In the genomic region with DNA sequence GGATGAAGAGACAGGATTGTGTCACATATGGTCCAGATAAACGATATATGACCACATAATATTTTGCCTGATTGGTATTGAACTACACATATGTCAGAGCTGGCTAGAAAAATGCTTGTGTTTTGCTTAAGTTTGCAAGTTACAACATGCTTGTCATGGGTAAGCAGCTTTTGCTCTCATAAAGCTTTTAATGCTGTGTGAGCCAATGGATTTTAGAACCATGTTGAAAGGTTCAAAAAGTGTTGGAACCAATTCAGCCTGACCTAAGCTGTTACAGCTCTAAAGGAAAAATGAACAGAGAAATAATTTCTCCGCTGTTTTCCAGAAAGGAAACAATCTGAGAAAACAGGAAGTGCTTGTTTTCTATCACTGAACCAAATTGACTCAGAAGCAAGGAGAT, we compare ENCODE assay signal across 25 mouse cellular contexts.
A peak's percentile ranks its signal among the peaks of the same experiment; 100 is the strongest.
DNase-seq lines count a peak whose midpoint lies in the region; ATAC-seq and TF ChIP-seq lines count a peak whose summit lies in the region.
"Had no signal": no experiment of that assay in that cellular context is flagged by ENCODE, and none has a peak within 500 bp of the region (broad histone marks: within the 10 kb centered on the region; RNA-seq: fewer than 3 reads in every experiment).

No protein-coding gene starts in this region.

- H3K9ac ChIP-seq in heart, embryonic 11.5 days (ENCODE audit: low read depth, low read length): no peak overlapping the region
- no peak overlapping the region for H3K9ac ChIP-seq in kidney, postnatal 0 days (ENCODE audit: low read depth, low read length)
- H3K9ac ChIP-seq in kidney, embryonic 14.5 days (ENCODE audit: low read depth, low read length): no peak overlapping the region
- H3K9ac ChIP-seq: embryonic facial prominence, embryonic 13.5 days; forebrain, postnatal 0 days; heart, embryonic 15.5 days; hindbrain, embryonic 15.5 days; limb, embryonic 15.5 days; liver, embryonic 14.5 days; neural tube, embryonic 13.5 days; stomach, embryonic 15.5 days had no signal

- H3K4me3 ChIP-seq in heart, embryonic 11.5 days (ENCODE audit: low read depth, low read length): no peak overlapping the region
- no peak overlapping the region for H3K4me3 ChIP-seq in kidney, postnatal 0 days (replicated peaks; ENCODE audit: low read depth, low read length)
- H3K4me3 ChIP-seq in kidney, embryonic 14.5 days (ENCODE audit: low read length): no peak overlapping the region
- H3K4me3 ChIP-seq: embryonic facial prominence, embryonic 13.5 days; heart, embryonic 15.5 days; hindbrain, embryonic 15.5 days; limb, embryonic 15.5 days; midbrain, embryonic 10.5 days; myocyte; neural tube, embryonic 13.5 days; stomach, embryonic 15.5 days had no signal

- no peak for TF ChIP-seq CTCF in kidney, postnatal 0 days (IDR thresholded peaks at IDR 0.05; ENCODE audit: low read depth)
- no peak for TF ChIP-seq CTCF in brain, embryonic 14.5 days (IDR thresholded peaks at IDR 0.05; ENCODE audit: borderline replicate concordance, extremely low read depth, insufficient read depth, insufficient read length)

- no peak overlapping the region for H3K27ac ChIP-seq in heart, embryonic 11.5 days (ENCODE audit: low read depth, low read length)
- no peak overlapping the region for H3K27ac ChIP-seq in kidney, postnatal 0 days
- H3K27ac ChIP-seq in kidney, embryonic 14.5 days (ENCODE audit: low read depth, low read length): no peak overlapping the region
- H3K27ac ChIP-seq: embryonic facial prominence, embryonic 13.5 days; heart, embryonic 15.5 days; hindbrain, embryonic 15.5 days; limb, embryonic 15.5 days; liver, embryonic 14.5 days; midbrain, embryonic 10.5 days; neural tube, embryonic 13.5 days; stomach, embryonic 15.5 days had no signal

- no peak overlapping the region for H3K4me2 ChIP-seq in heart, embryonic 11.5 days
- H3K4me2 ChIP-seq in kidney, postnatal 0 days (ENCODE audit: low read length): no peak overlapping the region
- no peak overlapping the region for H3K4me2 ChIP-seq in kidney, embryonic 14.5 days (replicated peaks; ENCODE audit: low read depth, low read length)
- H3K4me2 ChIP-seq: embryonic facial prominence, embryonic 13.5 days; heart, embryonic 15.5 days; hindbrain, embryonic 15.5 days; limb, embryonic 15.5 days; neural tube, embryonic 13.5 days; stomach, embryonic 15.5 days had no signal

- WGBS in heart, embryonic 11.5 days (ENCODE audit: insufficient replicate concordance): 73% methylated on average over 2 of the region's 2 CpGs
- 61% methylated on average over 2 of the region's 2 CpGs for WGBS in kidney, postnatal 0 days
- WGBS in kidney, embryonic 14.5 days: 78% methylated on average over 2 of the region's 2 CpGs

- peak; percentile 14 to 15 for DNase-seq in heart, adult 18-20 months
- peak; percentile 27 for DNase-seq in kidney, postnatal 0 days (ENCODE audit: low spot score)
- DNase-seq in NIH3T3 (ENCODE audit: low read depth): peak; percentile 15
- peak; percentile 18 for DNase-seq in brain, embryonic 14.5 days (ENCODE audit: low read depth)
- no peak for DNase-seq in layer of hippocampus, postnatal 25 days (ENCODE audit: extremely low spot score in 1 of 2, low spot score in 1 of 2)
- DNase-seq: adrenal gland, adult 8-10 months; cerebellum, adult 2 months; cerebellum, postnatal 25 days; forebrain, postnatal 0 days; lung, postnatal 10 days; right cerebral cortex, adult 18-20 months; right cerebral cortex, postnatal 4 days; thymus, postnatal 25 days had no signal

- ATAC-seq in heart, embryonic 11.5 days (replicated peaks; ENCODE audit: insufficient number of reproducible peaks, low FRiP score, low TSS enrichment): no peak
- ATAC-seq in kidney, postnatal 0 days (replicated peaks; ENCODE audit: low FRiP score, low read depth): no peak
- ATAC-seq in kidney, embryonic 14.5 days (ENCODE audit: low FRiP score, low TSS enrichment): no peak
- ATAC-seq: forebrain, postnatal 0 days; midbrain, embryonic 16.5 days had no signal

- no peaks in the 10 kb centered on the region for H3K9me3 ChIP-seq in heart, embryonic 11.5 days (replicated peaks; ENCODE audit: control insufficient read depth, low read length)
- H3K9me3 ChIP-seq in kidney, postnatal 0 days (replicated peaks; ENCODE audit: low read length): no peaks in the 10 kb centered on the region
- no peaks in the 10 kb centered on the region for H3K9me3 ChIP-seq in kidney, embryonic 14.5 days (ENCODE audit: control insufficient read depth, low read length)
- H3K9me3 ChIP-seq: embryonic facial prominence, embryonic 13.5 days; heart, embryonic 15.5 days; hindbrain, embryonic 15.5 days; limb, embryonic 15.5 days; midbrain, embryonic 10.5 days; neural tube, embryonic 13.5 days; stomach, embryonic 15.5 days had no signal

- H3K27me3 ChIP-seq in heart, embryonic 11.5 days (ENCODE audit: control insufficient read depth, insufficient read depth, low read length): no peaks in the 10 kb centered on the region
- H3K27me3 ChIP-seq in kidney, postnatal 0 days (ENCODE audit: insufficient read depth, low read length): no peaks in the 10 kb centered on the region
- H3K27me3 ChIP-seq in kidney, embryonic 14.5 days (ENCODE audit: control insufficient read depth, insufficient read depth, low read length): no peaks in the 10 kb centered on the region
- H3K27me3 ChIP-seq: embryonic facial prominence, embryonic 13.5 days; heart, embryonic 15.5 days; hindbrain, embryonic 15.5 days; limb, embryonic 15.5 days; neural tube, embryonic 13.5 days; stomach, embryonic 15.5 days had no signal

- no peaks in the 10 kb centered on the region for H3K4me1 ChIP-seq in heart, embryonic 11.5 days (ENCODE audit: control insufficient read depth, insufficient read depth, low read length)
- no peaks in the 10 kb centered on the region for H3K4me1 ChIP-seq in kidney, postnatal 0 days (replicated peaks; ENCODE audit: insufficient read depth, low read length)
- H3K4me1 ChIP-seq in kidney, embryonic 14.5 days (ENCODE audit: control insufficient read depth, insufficient read depth, low read length): no peaks in the 10 kb centered on the region
- H3K4me1 ChIP-seq: embryonic facial prominence, embryonic 13.5 days; heart, embryonic 15.5 days; hindbrain, embryonic 15.5 days; limb, embryonic 15.5 days; neural tube, embryonic 13.5 days; stomach, embryonic 15.5 days had no signal

- H3K36me3 ChIP-seq in heart, embryonic 11.5 days (ENCODE audit: control insufficient read depth, insufficient read depth, low read length): no peaks in the 10 kb centered on the region
- H3K36me3 ChIP-seq in kidney, postnatal 0 days (ENCODE audit: insufficient read depth, low read length): no peaks in the 10 kb centered on the region
- no peaks in the 10 kb centered on the region for H3K36me3 ChIP-seq in kidney, embryonic 14.5 days (ENCODE audit: control insufficient read depth, insufficient read depth, low read length)
- H3K36me3 ChIP-seq: embryonic facial prominence, embryonic 13.5 days; heart, embryonic 15.5 days; limb, embryonic 15.5 days; midbrain, embryonic 10.5 days; stomach, embryonic 15.5 days had no signal

- no peak for TF ChIP-seq POLR2A in brain, embryonic 14.5 days (IDR thresholded peaks at IDR 0.05; ENCODE audit: borderline replicate concordance, extremely low read depth, insufficient read depth, insufficient read length, poor library complexity, severe bottlenecking)

Comparison
In these comparisons a context has a peak if more than half of its experiments do, and no peak if none do; other contexts are left out.
1. DNase-seq: peak in heart, adult 18-20 months (2 of 2), kidney, postnatal 0 days (single experiment), NIH3T3 (single experiment) and brain, embryonic 14.5 days (single experiment); none in layer of hippocampus, postnatal 25 days (0 of 2).